Mouse (Mus musculus) layer of hippocampus, postnatal 36 days (tissue): Measurements from ENCODE around the gene Mark3. TPM values are rescaled to one million over a fixed set of nuclear protein-coding genes. Genes with fewer than 3 reads are reported as not detected.

Experiments
- DNase-seq, 2 experiments: peaks; one replicate each; pipeline ENCODE4 v3.0.0; 2022
- total RNA-seq, 2 experiments: library from RNA; stranded (reverse); gene quantifications; 2 replicates each; pipeline ENCODE4 v1.2.3; 2021

Mark3 gene
- total RNA-seq, 2 experiments from 2014 or later, result 106 to 122 TPM

GRCm38 (mm10) chr12:111560286-111560685, 14.0 kb upstream of the Mark3 start:
- peak in 1 of 2 experiments; percentile 25 for DNase-seq

GRCm38 (mm10) chr12:111562276-111562814, 12.0 kb upstream of the Mark3 start:
- no peak for DNase-seq

- DNase-seq, result no peak
Observed at GRCm38 (mm10) chr12:111563076-111563629, 11.2 kb upstream of the Mark3 start.

GRCm38 (mm10) chr12:111565363-111565762, 9.0 kb upstream of the Mark3 start:
- no peak for DNase-seq

GRCm38 (mm10) chr12:111568836-111569235, 5.5 kb upstream of the Mark3 start:
- no peak for DNase-seq

- no peak for DNase-seq
Observed at GRCm38 (mm10) chr12:111572406-111572805, 1.9 kb upstream of the Mark3 start.

- no peak for DNase-seq
Observed at GRCm38 (mm10) chr12:111573315-111573714, 1.0 kb upstream of the Mark3 start.

- DNase-seq, result peak; percentile 28 to 41
Observed at GRCm38 (mm10) chr12:111574887-111575838, 840 bp downstream of the Mark3 start.

GRCm38 (mm10) chr12:111583058-111583457, 8.7 kb downstream of the Mark3 start:
- no peak for DNase-seq

GRCm38 (mm10) chr12:111584401-111584800, 10.1 kb downstream of the Mark3 start:
- DNase-seq, result no peak

- no peak for DNase-seq
Observed at GRCm38 (mm10) chr12:111587252-111587651, 12.9 kb downstream of the Mark3 start.

GRCm38 (mm10) chr12:111592407-111593021, 18.2 kb downstream of the Mark3 start:
- DNase-seq, result no peak

- no peak for DNase-seq
Observed at GRCm38 (mm10) chr12:111593775-111594174, 19.5 kb downstream of the Mark3 start.

- no peak for DNase-seq
Observed at GRCm38 (mm10) chr12:111597310-111597709, 23.0 kb downstream of the Mark3 start.

- DNase-seq, result no peak
Observed at GRCm38 (mm10) chr12:111598902-111599301, 24.6 kb downstream of the Mark3 start.

- DNase-seq, result no peak
Observed at GRCm38 (mm10) chr12:111599640-111600039, 25.3 kb downstream of the Mark3 start.

GRCm38 (mm10) chr12:111603871-111604270, 29.5 kb downstream of the Mark3 start:
- no peak for DNase-seq

- no peak for DNase-seq
Observed at GRCm38 (mm10) chr12:111605619-111606018, 31.3 kb downstream of the Mark3 start.

- DNase-seq, result no peak
Observed at GRCm38 (mm10) chr12:111608015-111608414, 33.7 kb downstream of the Mark3 start.

- DNase-seq, result no peak
Observed at GRCm38 (mm10) chr12:111614475-111615141, 40.3 kb downstream of the Mark3 start.

- DNase-seq, result no peak
Observed at GRCm38 (mm10) chr12:111618266-111618665, 43.9 kb downstream of the Mark3 start.

- DNase-seq, result peak; percentile 66 to 74
Observed at GRCm38 (mm10) chr12:111648061-111648645, 73.8 kb downstream of the Mark3 start.
